Mouse (Mus musculus) adipocyte (in vitro differentiated cells): Measurements from ENCODE around the gene Chd2.
A peak's percentile ranks its signal among the peaks of the same experiment; 100 is the strongest.
"Not testable (repeated sequence)": the region's sequence is repeated elsewhere in the genome, so short reads cannot be mapped to it uniquely, and the experiment has no call there.

ENCODE experiments used
- DNase-seq: peaks from one replicate; pipeline ENCODE4 v3.0.0-alpha.2; 2016; ENCODE audit warnings: low spot score

Gene Chd2

GRCm38 (mm10) chr7:73541412-73542130 is at the start of gene Chd2:
Chd2 (minus strand) TSS chr7:73541830.
- DNase-seq = peak; percentile 78

GRCm38 (mm10) chr7:73590757-73591156 is 49.1 kb upstream of the Chd2 start:
- no peak for DNase-seq

- DNase-seq = peak; percentile 29
Measured at GRCm38 (mm10) chr7:73589208-73589771, 47.7 kb upstream of the Chd2 start.

GRCm38 (mm10) chr7:73588351-73588906 is 46.8 kb upstream of the Chd2 start:
- peak; percentile 55 for DNase-seq

- no peak for DNase-seq
Measured at GRCm38 (mm10) chr7:73586717-73587116, 45.1 kb upstream of the Chd2 start.

GRCm38 (mm10) chr7:73586206-73586605 is 44.6 kb upstream of the Chd2 start:
- no peak for DNase-seq

- DNase-seq = no peak
Measured at GRCm38 (mm10) chr7:73585114-73586032, 43.7 kb upstream of the Chd2 start.

GRCm38 (mm10) chr7:73584009-73584995 is 42.7 kb upstream of the Chd2 start:
- DNase-seq = peak; percentile 33

GRCm38 (mm10) chr7:73583400-73583799 is 41.8 kb upstream of the Chd2 start:
- no peak for DNase-seq

- no peak for DNase-seq
Measured at GRCm38 (mm10) chr7:73581836-73582375, 40.3 kb upstream of the Chd2 start.

GRCm38 (mm10) chr7:73579072-73579731 is 37.6 kb upstream of the Chd2 start:
- peak; percentile 54 for DNase-seq

GRCm38 (mm10) chr7:73577888-73578421 is 36.3 kb upstream of the Chd2 start:
- peak; percentile 49 for DNase-seq

GRCm38 (mm10) chr7:73576101-73576936 is 34.7 kb upstream of the Chd2 start:
- DNase-seq = no peak

- DNase-seq = no peak
Measured at GRCm38 (mm10) chr7:73575257-73575656, 33.6 kb upstream of the Chd2 start.

GRCm38 (mm10) chr7:73574673-73575072 is 33.0 kb upstream of the Chd2 start:
- DNase-seq = not testable (repeated sequence)

GRCm38 (mm10) chr7:73572571-73572970 is 30.9 kb upstream of the Chd2 start:
- no peak for DNase-seq

GRCm38 (mm10) chr7:73568801-73569403 is 27.3 kb upstream of the Chd2 start:
- no peak for DNase-seq

- DNase-seq = no peak
Measured at GRCm38 (mm10) chr7:73567754-73568161, 26.1 kb upstream of the Chd2 start.

- no peak for DNase-seq
Measured at GRCm38 (mm10) chr7:73564131-73564530, 22.5 kb upstream of the Chd2 start.
